Mouse (Mus musculus): Measurements from ENCODE around the gene Gpr68. TPM values are rescaled to one million over a fixed set of nuclear protein-coding genes. Genes with fewer than 3 reads are reported as not detected.
A peak's percentile ranks its signal among the peaks of the same experiment; 100 is the strongest.

Gene Gpr68
- total RNA-seq, 2 experiments from 2014 or later, result 18.1 to 20.7 TPM

DNA sequence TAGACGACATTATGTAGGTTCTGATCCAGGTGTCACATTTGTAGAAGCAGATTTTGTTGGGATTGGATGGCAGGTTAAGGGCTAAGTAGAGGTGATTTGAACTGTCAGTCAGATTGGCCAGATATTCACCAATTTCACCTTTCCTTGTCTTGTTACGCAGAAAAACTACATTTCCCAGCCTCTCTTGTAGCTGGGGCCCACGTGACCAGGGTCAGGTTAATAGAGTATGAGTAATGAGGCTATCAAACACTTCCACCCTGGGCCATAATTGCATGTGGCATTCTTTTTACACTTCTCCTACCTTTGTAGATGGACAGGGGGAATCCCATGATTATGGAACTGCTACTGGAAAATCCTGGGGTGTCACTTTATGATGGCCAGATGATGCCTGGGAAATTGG is 34.4 kb downstream of the Gpr68 start:
- DNase-seq (ENCODE audit: extremely low spot score in 1 of 2, low spot score in 1 of 2), result no peak

DNA sequence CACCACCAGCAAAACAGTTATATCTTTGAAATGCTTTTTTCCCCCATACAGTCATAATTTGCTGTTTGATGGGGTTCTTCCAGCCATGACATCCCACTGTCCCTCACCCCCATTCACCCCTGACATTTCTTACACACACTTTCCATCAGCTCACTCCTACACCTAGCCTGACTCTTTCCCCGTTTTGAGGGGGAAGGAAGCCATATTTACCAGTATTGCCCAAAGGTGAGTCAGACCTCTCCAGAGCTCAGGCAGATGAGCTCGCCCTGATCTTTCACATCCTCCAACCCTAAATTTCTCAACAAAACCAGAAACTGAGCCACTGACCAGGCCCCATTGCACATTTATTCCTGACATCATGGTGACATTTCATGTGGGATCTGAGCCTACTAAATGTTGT is 36.2 kb downstream of the Gpr68 start:
- no peak for DNase-seq (ENCODE audit: extremely low spot score in 1 of 2, low spot score in 1 of 2)

- DNase-seq (ENCODE audit: extremely low spot score in 1 of 2, low spot score in 1 of 2), result no peak
Measured at GRCm38 (mm10) chr12:100871234-100871633, 36.8 kb downstream of the Gpr68 start.

DNA sequence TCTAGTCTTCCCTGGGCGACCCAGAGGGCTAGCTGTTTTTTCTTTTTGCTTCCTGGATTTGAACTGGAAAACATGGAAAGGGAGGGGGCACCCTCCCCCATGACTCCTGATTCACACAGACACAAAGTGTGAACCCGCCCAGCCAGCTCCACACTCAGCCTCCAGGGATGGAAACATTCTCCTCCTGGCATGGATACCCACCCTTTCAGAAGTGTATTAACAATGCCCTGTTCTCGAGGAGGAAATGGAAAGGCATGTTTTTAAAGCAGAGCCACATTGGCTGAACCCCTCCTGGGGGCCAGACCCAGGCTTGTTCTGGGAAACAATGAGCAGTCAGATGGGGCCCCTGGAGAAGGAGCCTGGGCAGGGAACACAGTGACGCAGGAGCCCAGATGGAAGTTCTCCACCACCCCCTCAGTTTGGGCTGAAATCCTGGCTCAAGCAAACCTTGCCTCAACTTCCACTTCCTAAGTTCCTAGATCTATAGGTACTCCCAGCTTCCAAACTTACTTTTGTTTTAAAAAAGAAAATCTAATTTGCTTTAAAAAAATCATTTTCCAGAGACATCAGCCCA is 39.9 kb downstream of the Gpr68 start:
- no peak for DNase-seq (ENCODE audit: extremely low spot score in 1 of 2, low spot score in 1 of 2)

DNA sequence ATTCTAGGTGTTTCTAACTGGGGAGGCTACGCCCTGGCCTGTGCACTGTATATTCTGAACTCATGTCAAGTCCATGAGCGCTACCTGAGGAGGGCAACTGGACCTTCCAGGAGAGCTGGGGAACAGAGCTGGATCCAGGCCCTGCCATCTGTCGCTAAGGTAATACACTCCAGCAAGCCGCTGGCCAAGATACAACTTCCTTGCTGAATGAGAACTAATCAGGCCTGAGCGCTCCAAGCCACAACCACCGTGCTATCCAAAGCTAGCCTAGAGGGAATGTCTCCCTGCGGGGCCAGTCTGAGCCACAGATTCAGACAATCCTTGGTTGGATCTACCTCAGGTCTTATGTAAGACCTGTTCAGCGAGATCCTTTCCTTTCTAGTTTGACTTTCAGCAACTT is 40.9 kb downstream of the Gpr68 start:
- DNase-seq (ENCODE audit: extremely low spot score in 1 of 2, low spot score in 1 of 2), result no peak

- no peak for DNase-seq (ENCODE audit: extremely low spot score in 1 of 2, low spot score in 1 of 2)
Measured at GRCm38 (mm10) chr12:100865509-100866078, 42.4 kb downstream of the Gpr68 start.

DNA sequence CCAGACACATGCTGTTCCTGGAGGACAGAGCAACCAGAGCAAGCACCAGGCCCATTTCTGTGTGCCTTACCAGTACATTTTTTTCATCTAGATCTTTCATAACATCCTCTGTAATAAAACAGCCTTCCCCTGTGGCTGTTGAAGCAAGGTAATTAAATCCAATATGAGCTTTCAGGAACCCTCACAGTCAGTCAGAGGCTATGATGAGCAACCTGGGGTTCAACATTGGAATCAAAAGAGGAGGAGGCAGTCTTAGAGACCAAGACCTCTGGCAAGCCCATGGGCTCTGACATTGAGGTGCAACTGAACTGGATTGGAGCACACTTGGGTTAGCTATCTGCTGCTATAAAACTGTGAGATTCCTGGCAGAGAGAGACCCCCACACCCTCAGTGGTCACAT is 42.9 kb downstream of the Gpr68 start:
- DNase-seq (ENCODE audit: extremely low spot score in 1 of 2, low spot score in 1 of 2), result no peak

- DNase-seq (ENCODE audit: extremely low spot score in 1 of 2, low spot score in 1 of 2), result no peak
Measured at GRCm38 (mm10) chr12:100862856-100863446, 45.0 kb downstream of the Gpr68 start.

GRCm38 (mm10) chr12:100862272-100862671 is 45.7 kb downstream of the Gpr68 start:
- DNase-seq (ENCODE audit: extremely low spot score in 1 of 2, low spot score in 1 of 2), result no peak

DNA sequence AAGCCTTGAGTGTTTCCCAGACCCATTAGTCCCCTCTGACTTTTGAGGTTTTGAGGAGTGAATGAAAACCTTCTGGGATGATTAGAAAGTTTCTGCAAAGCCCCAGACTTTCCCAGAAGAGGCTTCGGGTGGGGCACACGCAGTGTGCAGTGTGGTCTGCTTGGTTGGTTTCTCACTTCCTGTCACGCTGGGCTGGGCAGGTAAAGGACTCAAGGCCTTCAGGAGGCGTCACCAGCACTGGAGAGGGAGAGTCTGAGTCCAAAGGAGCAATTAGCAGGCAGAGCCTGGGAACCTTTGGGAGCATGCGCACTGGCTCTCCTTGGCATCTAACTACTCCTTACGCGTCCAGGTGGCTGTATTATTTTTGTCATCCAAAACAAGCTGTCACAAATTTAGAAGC is 50.2 kb downstream of the Gpr68 start:
- no peak for DNase-seq (ENCODE audit: extremely low spot score in 1 of 2, low spot score in 1 of 2)

GRCm38 (mm10) chr12:100856337-100856736 is 51.7 kb downstream of the Gpr68 start:
- no peak for DNase-seq (ENCODE audit: extremely low spot score in 1 of 2, low spot score in 1 of 2)

GRCm38 (mm10) chr12:100852370-100852769 is 55.6 kb downstream of the Gpr68 start:
- DNase-seq (ENCODE audit: extremely low spot score in 1 of 2, low spot score in 1 of 2), result no peak

GRCm38 (mm10) chr12:100849421-100850138 is 58.4 kb downstream of the Gpr68 start:
- DNase-seq (ENCODE audit: extremely low spot score in 1 of 2, low spot score in 1 of 2), result no peak

DNA sequence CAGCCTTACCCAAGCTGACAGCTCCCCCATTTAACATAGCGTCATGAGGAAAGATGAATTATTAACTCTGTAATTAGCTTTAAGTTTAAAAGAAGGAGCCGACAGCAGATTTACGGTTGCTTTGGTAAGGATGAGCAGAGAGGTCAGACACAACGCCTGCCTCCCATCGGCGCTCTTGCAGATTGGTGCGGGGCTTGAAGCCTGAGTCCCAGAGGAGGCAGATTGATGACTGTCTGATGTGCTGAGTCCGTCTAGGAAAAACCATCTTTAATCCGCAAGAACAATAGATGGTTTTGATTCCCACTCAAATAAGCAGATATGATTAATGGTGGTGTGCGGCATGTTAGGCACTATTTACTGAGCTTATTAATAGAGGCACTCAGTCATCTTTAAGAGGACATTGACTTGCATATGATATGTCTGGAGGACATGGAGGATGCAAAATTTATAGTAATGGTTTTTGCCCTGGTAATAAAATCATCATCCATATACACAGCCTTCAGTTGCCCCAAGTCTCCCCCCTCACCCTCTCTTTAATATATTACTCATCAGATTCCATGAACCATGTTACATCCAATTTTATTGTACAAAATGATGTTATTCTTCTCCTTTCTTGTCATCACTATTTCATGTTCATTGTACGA is 60.4 kb downstream of the Gpr68 start:
- DNase-seq (ENCODE audit: extremely low spot score in 1 of 2, low spot score in 1 of 2), result no peak

- no peak for DNase-seq (ENCODE audit: extremely low spot score in 1 of 2, low spot score in 1 of 2)
Measured at GRCm38 (mm10) chr12:100846566-100846965, 61.4 kb downstream of the Gpr68 start.

GRCm38 (mm10) chr12:100845829-100846228 is 62.2 kb downstream of the Gpr68 start:
- no peak for DNase-seq (ENCODE audit: extremely low spot score in 1 of 2, low spot score in 1 of 2)

GRCm38 (mm10) chr12:100844546-100844945 is 63.5 kb downstream of the Gpr68 start:
- no peak for DNase-seq (ENCODE audit: extremely low spot score in 1 of 2, low spot score in 1 of 2)

DNA sequence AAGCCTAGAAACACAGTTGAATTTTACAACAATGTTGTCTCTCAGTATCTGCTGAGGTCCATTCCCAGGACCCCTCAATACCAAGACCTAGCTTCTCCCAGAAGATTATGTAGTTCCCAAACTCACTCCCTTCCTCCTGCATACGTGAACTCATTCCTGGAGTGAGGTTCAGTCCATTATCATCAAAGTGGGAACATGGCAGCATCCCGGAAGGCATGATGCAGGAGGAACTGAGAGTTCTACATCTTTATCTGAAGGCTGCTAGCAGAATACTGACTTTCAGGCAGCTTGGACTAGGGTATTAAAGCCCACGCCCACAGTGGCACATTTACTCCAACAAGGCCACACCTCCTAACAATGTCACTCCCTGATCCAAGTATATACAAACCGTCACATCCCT is 64.8 kb downstream of the Gpr68 start:
- DNase-seq (ENCODE audit: extremely low spot score in 1 of 2, low spot score in 1 of 2), result no peak

- peak; percentile 71 to 88 for DNase-seq (ENCODE audit: extremely low spot score in 1 of 2, low spot score in 1 of 2)
Measured at GRCm38 (mm10) chr12:100841211-100841792, 66.7 kb downstream of the Gpr68 start.

DNA sequence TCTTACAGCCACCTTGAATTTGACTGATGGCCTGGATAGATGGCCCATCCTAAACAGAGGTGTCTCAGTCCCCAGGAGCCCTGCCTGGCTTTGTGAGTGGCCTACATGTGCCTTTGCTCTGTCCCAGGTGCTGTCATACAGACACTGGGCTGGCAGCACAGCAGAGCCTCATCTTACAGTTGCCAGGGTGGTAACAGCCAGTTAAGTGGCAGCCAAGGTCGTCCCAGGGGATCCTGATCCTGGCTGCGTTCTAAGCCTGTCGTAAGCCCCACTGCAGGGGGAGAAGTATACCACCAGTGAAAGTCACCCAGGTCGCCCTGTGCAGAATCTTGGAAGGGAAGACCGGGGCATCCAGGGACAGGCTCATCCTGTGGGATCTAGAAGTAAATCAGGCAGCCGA is 68.1 kb downstream of the Gpr68 start:
- DNase-seq (ENCODE audit: extremely low spot score in 1 of 2, low spot score in 1 of 2), result no peak

DNA sequence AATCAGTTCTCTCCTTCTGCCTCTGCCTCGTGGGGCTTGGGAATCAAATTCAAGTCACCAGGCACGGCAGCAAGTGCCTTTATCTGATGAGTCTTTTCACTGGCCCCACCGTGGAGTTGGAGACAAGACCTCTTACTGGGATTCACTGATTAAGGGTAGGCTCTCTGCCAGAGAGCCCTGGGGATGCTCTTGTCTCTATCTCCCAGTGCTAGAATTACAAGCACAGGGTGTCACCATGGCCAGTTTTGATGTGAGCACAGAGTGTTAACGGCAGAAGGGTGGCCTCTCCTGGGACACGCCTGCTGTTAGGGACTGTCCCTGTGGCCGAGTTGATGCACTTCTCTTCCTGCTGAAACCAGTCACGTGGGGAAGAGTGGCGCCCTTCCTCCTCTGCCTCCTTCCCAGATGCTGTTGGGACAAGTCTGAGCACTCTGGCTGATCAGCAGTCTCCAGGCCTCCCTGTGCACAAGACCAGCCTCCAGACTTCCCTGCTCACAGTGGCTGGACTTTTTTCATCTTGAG is 68.9 kb downstream of the Gpr68 start:
- no peak for DNase-seq (ENCODE audit: extremely low spot score in 1 of 2, low spot score in 1 of 2)

All from layer of hippocampus, postnatal 25 days (tissue).